Mouse (Mus musculus) embryo, embryonic 9.5 days (tissue): ENCODE data around the gene Cyfip2.

ENCODE experiments used
- DNase-seq: peaks from one replicate; pipeline ENCODE4 v3.0.0-alpha.2; 2017; ENCODE audit errors: extremely low spot score

The Cyfip2 gene

DNA sequence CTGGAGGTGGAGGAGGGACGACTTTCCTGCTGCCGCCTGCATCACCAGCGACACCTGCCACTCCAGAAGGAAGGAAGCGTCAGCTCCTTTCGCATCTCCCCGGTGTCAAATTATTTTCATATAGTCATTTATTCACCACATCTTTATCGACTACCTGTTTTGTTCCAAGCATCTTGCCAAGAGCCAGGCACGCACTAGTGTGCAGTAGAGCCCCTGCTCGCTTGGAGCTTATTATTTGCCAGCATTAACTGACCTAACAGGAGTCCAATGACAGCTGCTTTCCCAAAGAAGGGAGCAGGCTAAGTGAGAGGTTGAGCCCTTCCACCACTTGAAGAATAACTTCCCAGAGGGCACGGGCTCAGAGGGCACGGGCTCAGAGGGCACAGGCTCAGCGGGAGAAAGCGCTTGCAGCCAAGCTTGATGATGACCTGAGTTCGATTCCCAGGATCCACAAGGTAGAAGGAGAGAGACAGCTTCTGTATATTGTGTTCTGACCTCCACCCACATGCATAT lies at the start of gene Cyfip2:
Gene Cyfip2 (minus strand): TSS at position 337 of the 513 bp plus-strand sequence.
- DNase-seq = no peak

DNA sequence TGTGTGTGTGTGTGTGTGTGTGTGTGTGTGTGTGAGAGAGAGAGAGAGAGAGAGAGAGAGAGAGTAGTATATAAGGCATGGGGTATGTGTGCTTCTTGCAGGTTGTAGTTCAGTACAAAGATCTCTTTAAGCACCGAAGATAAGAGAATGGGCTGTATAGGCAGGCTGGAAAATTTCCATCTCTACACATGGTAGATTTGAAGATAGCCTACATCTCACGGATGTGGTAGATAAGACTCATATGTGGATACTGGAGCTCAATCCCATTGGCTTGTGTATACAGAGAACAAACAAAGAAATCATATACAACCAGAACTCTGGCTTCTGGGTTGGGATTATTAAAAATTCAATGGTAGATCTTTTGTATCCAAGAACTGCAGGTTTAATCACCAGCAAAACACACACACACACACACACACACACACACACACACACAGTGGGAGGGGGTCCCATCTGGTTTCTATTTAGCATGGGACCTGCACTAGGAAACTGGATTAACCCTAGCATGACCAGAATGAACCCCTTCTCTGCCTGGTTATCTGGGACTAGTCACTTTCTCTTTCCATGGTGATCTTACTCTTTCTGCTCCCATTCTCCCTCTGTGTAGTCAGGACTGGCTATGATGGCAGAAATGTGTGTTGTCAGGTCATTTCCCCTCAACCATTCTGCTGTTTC lies 48.5 kb upstream of the Cyfip2 start:
- DNase-seq = peak; percentile 29

DNA sequence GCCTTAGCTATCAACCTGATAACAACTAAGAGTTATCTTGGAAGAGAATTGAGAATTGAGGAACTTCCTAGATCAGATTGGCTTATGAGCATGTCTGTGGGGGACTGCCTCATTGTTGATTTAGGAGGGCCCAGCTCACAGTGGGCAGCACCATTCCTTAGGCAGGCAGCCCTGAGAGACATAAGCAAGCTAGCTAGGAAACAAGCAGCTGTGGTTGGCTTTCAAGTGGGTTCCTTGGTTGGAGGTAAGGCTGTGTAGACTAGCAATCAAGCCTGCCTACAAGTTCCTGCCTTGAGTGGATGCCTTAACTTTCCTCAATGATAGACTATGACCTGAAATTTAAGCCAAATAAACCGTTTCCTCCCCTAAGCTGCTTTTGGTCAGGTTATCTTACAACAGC lies 45.7 kb upstream of the Cyfip2 start:
- DNase-seq = no peak

DNA sequence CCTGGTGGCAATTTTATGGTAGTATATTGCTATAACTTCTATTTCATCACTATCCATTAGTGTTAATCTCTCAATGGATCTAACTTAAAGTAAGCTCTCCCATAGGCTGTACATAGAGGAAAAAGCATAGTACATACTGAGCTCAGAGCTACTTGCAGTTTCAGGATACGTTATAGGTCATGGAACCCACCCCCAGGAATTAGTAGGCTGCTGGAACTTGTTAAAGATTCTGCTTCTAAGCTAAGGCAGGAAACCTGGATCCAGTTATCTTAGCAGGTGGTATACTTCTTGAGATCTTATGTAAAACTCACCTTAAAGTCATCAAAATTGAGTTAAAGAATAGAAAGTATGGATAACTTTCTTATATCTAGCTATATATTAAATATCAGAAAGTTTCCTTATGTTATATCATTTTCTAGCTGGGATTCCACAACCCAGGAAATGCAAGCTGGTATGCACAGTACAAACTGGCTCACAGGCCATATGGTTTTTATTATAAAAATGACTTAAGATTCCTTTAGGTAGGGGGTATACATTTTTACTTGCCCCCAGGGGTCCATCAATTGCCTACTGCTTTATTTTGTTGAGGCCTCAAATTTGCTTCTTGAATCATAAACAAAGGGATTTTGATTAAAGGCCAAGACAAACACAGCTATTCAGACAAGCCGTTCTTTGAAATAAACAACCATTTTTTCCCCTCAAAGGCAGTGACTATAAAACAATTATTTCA lies 37.2 kb upstream of the Cyfip2 start:
- DNase-seq = no peak

DNA sequence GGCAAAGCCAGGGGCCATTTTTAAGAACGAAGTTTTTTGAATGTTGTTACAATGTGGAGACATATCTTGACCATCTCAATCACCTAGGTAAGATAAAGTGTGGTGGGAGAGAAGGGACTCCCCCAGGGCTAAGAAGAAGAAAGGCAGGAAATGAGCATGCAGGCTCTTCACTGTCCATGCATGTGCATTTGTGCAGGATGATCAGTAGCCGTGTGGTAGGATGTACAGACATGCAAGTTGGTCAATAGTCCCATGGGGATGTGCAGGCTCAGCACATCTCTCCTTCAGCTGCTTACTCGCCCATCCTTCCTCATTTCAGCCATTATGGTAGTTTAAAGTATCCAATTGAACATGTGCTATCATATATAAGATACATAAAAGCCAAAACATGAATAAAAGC lies 35.8 kb upstream of the Cyfip2 start:
- no peak for DNase-seq

- no peak for DNase-seq
These were observed 35.1 kb upstream of the Cyfip2 start for GRCm38 (mm10) chr11:46347756-46348155.

DNA sequence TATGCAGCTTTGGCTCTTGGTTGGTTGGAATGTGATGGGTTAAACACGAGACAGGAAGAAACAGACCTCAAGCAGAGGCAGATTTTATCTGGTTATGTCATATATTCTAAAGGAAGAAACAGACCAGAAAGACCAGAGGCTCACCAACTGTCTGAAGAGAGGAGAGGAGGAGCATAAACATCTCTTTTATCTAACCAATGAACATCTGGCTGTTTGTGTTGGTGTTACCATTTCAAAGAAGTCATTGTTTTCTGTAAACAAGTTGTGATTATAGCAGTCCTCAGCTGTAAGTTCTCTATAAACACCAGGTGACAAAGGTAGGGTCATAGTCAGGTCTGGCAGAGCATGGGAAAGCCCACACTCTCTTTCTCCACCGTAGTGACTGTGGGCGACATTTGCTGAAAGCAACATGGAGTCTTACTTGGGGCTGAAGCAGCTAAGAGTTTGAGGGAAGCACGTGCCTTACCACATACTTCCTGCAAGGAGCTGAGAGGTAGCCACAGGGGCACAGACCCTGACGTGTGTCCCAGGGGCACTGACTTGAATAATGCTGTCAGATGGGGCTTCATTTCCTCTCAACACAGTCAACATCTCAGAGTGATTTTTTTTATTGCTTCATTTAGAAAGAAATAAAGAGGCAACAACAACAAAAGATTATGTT lies 31.4 kb upstream of the Cyfip2 start:
- DNase-seq = no peak

- no peak for DNase-seq
These were observed 29.3 kb upstream of the Cyfip2 start for GRCm38 (mm10) chr11:46341960-46342359.

DNA sequence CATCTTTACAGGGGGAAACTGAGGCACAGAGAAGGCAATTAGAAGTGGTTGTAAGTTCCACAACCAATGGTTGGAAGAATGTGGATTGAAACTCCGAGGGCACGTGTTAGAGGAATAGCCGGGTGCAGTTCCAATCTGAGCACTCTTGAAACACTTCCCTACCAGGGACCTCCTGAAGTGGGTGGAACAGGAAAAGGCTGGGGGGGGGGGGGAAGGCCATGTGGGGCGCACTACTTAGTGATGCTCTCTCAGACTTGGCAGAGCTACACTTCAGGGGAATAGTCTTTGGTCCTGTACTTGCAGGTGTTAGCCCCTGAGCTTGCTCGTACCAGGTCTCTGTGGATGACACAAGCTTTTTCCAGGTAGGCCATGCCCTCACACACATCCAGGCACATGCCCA lies 23.4 kb upstream of the Cyfip2 start:
- no peak for DNase-seq

- DNase-seq = no peak
These were observed 19.6 kb upstream of the Cyfip2 start for GRCm38 (mm10) chr11:46332217-46332616.

GRCm38 (mm10) chr11:46326271-46327015 lies 13.8 kb upstream of the Cyfip2 start:
- no peak for DNase-seq

DNA sequence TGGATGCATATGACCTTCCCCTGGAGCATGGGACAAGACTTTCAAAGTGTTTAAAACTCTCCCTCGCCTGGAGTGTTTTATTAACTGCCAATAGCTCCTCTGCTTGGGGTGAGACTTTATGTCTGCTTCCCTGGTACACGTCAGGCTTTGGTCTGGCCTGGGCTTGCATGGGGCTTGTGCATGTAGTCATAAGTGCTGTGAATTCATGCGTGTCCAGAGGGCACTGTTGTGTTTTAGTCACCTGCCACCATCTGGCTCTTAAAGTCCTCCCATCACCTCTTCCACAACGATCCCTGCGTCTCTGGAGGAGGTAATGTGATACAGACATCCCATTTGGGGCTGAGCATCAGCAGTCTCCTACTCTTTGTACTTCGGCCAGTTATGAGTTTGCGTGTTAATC lies 8.9 kb upstream of the Cyfip2 start:
- no peak for DNase-seq

DNA sequence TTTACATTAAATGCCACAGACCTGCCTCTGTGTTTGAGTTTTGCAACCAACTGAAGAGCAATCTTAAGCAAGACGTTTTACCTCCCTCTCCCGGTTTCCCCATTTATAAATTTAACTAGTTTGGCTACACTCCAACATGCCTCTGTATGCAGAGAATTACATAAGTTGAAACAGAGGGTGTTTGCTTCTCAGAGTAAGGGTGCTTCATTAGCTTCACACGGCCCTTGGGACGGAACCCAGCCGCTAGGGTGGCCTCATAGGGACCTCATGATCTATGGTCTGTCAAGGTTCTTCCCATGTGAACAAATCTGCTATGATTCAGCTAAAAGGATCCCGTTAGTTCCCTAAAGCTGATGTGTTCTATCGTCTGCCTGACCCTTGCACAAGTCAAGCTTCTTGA lies 1.9 kb upstream of the Cyfip2 start:
- no peak for DNase-seq

- DNase-seq = no peak
These were observed 1.2 kb upstream of the Cyfip2 start for GRCm38 (mm10) chr11:46313851-46314250.

- DNase-seq = peak; percentile 68
These were observed 746 bp downstream of the Cyfip2 start for GRCm38 (mm10) chr11:46311703-46312522.

- DNase-seq = no peak
These were observed 1.4 kb downstream of the Cyfip2 start for GRCm38 (mm10) chr11:46311181-46311702.

GRCm38 (mm10) chr11:46310647-46311063 lies 2.0 kb downstream of the Cyfip2 start:
- no peak for DNase-seq

GRCm38 (mm10) chr11:46309808-46310555 lies 2.7 kb downstream of the Cyfip2 start:
- DNase-seq = no peak

DNA sequence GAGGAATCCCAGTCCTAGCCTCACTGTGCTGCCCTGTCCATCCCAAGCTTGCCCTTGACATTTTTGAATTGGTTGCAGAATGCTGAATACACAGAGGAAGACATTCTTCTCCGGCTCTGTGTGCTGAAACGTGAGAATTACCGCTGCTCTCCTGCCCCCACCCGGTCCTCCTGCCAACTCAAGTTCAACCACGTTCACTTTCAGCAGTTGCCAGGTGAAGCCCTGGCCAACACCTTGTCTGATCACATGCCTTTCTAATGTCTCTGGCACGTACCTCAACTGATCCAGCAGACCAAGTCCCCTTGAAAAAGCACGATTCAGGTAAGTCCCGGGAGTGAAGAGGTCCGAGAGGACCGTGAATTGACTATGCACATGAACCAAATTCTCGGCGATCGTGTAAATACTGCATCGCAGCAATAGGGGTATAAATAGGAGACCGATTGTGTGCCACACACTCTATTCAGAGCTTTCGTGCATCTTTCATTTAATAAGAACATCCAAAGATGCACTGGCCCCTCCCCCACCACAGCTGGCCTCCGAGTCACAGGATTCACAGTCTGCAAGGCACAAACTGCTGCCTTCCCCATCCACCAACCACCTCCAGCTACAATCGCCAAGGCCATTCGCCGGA lies 3.4 kb downstream of the Cyfip2 start:
- DNase-seq = no peak
